Mouse (Mus musculus) thymus, adult 2 months (tissue): ENCODE results near the gene Mfsd4b4.

Experiments used
- CTCF ChIP-seq: fragments of 200-500 bp; IDR thresholded peaks from 2 replicates; pipeline ENCODE4 v1.5.1; 2012; ENCODE audit warnings: mild to moderate bottlenecking, control low read depth, low read length, moderate library complexity, borderline replicate concordance; ENCODE audit not compliant: control insufficient read depth, poor library complexity, insufficient read depth; ENCODE audit errors: extremely low read depth
- POLR2A ChIP-seq: fragments of 200-500 bp; IDR thresholded peaks from 2 replicates; pipeline ENCODE4 v1.6.1; 2012; ENCODE audit warnings: mild to moderate bottlenecking, low read length, control low read depth, moderate library complexity; ENCODE audit not compliant: control insufficient read depth, poor library complexity, insufficient read depth; ENCODE audit errors: extremely low read depth

DNA sequence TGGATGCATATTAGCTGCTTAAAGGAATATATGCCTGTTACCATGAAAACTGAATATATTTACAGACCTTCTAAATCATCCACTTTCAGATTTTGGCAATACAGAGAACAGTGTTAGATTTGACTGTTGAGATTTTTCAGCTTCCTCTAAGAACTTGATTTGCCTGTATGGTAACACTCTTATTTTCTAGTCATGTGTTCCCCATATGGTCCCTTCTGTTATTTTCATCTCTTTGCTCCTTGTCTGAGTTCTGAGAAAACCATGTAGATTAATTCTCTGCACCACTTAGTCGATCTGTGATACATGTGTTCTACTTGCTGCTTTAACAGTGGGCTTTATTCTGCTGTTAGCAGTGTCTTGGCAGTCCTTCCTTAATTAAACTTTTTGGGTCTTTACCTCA, 56.4 kb downstream of the Mfsd4b4 start:
- TF ChIP-seq POLR2A: no peak
- TF ChIP-seq CTCF: no peak
